Mouse (Mus musculus) adrenal gland, postnatal 14 days (tissue): Measurements from ENCODE around the gene Pex11b. TPM values are rescaled to one million over a fixed set of nuclear protein-coding genes. Genes with fewer than 3 reads are reported as not detected.
"Not testable (repeated sequence)": the region's sequence is repeated elsewhere in the genome, so short reads cannot be mapped to it uniquely, and the experiment has no call there.

Source experiments
- DNase-seq: peaks from one replicate; pipeline ENCODE4 v3.0.0; 2021; ENCODE audit warnings: mixed read lengths
- total RNA-seq: library from RNA; stranded (reverse); gene quantifications from 2 replicates; pipeline ENCODE4 v1.2.3, GENCODE M21; 2021

The Pex11b gene
- total RNA-seq, 1 experiment from 2014 or later: 43.6 TPM

- no peak for DNase-seq
Measured at GRCm38 (mm10) chr3:96674442-96674841, 39.3 kb downstream of the Pex11b start.

DNA sequence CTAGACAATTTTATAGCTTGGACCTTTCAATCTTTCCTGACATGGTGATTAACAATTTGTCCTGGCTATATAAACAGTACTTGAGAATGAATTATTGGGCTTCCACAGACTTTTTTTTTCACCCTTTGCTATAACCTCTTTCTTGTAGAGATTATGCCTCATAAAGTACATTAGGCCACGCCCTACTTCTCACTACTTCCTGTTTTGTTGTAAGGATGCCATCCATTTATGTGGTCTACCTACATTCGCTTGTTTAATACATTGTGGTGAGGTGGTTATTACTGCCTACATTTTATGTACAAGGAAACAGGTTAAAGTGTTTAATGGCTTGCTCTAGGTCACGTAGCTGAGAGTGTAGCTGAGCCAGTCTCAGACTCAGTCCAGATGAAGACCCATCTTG lies 40.0 kb downstream of the Pex11b start:
- DNase-seq: no peak

- DNase-seq: no peak
Measured at GRCm38 (mm10) chr3:96675690-96676089, 40.5 kb downstream of the Pex11b start.

GRCm38 (mm10) chr3:96678456-96678855 lies 43.3 kb downstream of the Pex11b start:
- no peak for DNase-seq

DNA sequence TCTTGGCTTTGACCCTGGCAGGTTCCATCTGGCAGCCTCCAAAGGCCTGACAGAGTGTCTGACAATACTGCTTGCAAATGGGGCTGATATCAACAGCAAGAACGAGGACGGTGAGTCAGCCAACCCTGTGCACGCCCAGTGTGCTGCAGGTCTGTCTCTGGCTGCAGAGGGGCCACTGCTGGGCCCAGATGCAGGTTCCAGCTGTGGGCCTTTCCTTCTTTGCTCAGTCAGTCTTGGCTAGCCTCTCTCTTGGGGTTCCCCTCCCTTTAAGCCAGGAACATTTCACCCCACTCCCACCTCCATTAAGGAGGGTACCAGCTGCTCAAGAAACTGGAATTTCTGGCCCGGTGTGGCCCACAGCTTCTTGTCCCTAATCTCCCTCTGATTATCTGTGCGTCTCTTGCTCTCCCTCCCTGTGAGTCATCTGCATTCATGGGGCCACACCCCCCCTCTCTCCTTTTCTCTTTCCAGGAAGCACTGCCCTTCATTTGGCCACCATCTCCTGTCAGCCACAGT lies 44.0 kb downstream of the Pex11b start:
- DNase-seq: peak; percentile 76

- DNase-seq: no peak
Measured at GRCm38 (mm10) chr3:96680269-96680956, 45.2 kb downstream of the Pex11b start.

DNA sequence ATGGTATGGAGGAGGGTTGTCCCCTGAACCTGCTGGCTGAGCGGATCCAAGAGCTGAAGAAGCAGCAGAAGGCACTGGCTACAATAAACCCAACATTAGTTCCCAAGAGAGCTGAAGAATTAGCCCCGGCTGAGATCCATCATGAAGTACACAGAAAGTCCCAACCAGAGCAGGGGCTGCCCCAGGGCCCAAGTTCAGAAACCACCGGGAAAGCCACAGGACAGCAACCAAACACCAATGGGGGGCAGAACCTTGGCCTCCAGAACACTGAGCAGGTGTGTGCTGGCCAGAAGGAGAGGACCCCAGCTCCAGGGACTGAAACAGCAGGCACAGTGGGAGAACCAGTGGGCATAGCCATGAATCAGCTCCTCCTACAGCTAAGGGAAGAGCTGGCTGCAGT lies 48.3 kb downstream of the Pex11b start:
- no peak for DNase-seq

DNA sequence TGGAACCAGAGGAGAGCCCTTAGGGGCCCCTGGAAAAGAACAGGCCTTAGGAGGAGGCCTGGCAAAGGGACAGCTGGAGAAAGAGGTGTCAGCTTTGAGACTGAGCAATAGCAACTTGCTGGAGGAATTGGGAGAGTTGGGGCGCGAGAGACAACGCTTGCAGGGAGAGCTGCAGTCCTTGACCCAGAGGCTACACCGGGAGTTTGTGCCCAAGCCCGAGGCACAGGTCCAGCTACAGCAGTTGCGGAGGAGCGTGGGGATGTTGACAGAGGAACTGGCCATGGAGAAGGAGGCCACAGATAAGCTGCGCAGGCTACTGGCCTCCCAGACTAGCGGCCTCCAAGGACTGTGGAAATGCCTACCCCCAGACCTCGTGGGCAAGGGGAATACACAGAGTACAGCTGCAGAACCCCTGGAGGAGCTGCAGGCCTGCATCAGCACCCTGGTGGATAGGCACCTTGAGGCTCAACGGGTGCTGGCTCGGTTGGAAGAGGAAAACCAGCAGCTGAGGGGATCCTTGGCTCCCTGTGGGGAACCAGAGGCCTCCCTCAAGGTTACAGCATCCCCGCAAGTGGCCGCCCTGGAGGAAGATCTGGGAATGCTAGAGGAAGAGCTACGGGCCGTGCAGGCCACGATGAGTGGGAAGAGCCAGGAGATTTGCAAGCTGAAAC lies 49.1 kb downstream of the Pex11b start:
- DNase-seq: peak; percentile 62

- DNase-seq: peak; percentile 24
Measured at GRCm38 (mm10) chr3:96684822-96685156, 49.6 kb downstream of the Pex11b start.

DNA sequence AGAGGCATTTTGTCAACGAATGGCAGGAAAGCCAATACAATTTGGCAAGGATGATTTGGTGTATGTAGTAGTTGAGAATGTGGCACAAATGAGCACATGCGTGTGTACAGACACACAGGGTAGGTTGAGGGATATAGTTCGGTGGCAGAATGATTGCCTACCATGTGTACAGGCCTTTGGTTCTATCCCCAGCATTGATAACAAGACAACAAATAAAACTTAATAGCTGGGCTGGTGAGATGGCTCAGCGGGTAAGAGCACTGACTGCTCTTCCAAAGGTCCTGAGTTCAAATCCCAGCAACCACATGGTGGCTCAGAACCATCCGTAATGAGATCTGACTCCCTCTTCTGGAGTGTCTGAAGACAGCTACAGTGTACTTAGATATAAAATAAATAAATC lies 50.9 kb downstream of the Pex11b start:
- not testable (repeated sequence) for DNase-seq

DNA sequence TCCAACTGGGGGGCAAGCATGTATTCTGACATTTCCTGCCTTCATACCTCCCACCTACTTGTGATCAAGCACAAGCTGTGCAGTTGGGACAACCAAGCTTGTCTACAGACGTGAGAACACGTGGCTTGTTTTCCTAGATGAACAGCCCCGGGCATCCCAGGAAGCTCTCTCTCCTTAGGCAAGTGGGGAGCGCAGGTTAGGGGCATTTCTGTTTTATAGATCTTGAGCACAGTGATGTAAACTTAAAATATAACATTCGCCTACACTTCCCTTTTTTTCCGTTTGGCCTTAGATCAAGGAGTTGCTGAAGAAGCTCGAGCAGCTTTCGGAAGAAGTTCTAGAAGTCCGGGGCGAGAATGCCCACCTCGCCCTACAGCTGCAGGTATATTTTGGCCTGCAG lies 53.7 kb downstream of the Pex11b start:
- DNase-seq: no peak

DNA sequence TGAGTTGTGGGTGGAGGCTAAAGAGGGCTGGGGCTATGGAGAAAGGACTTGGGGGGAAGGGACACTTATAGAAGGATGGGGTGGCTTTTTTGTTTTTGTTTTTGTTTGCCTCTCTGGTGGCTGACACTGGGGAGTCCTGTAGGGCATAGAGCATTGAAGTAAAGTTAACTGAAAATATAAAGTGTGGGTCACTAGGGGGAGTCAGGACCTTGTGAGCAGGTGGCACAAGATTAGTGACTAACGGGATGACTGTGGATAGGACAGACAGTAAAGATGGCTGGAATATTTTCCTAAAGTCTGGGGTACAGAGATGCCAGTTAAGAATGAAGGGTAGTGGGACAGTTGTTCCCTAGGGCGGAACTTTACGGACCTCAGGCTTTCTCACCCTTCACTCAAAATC lies 55.1 kb downstream of the Pex11b start:
- DNase-seq: no peak

DNA sequence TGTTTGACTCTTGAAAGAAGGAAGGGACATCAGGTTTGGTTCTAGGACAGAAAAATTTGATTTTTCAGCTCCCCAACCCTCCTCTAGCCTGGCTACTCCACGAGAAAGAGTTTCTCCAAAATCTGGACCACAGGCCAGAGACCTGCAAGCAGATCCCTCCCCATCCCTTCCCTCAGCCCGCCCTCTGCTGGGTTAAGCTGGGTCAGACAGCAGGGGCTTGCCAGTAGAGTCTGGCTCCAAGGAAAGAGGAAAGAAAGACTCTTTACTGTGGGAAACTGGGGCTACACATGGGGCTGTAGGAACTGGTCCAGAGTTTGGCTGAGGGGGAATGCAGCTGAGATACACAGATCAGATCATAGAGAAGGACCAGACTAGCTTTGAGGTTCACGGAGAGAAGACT lies 57.3 kb downstream of the Pex11b start:
- DNase-seq: peak; percentile 42

- DNase-seq: no peak
Measured at GRCm38 (mm10) chr3:96693579-96693978, 58.4 kb downstream of the Pex11b start.

Other genes with a start within 250 kb of the Pex11b start
- gene BC107364, start 183.1 kb upstream of the Pex11b start, total RNA-seq: not detected in 2 replicates
- gene Hfe2, start 110.2 kb upstream of the Pex11b start, total RNA-seq: 6.9 TPM in 1 of 2 replicates, not detected in the other
- 479 and 772 TPM in 2 replicates for gene Txnip, start 77.4 kb upstream of the Pex11b start, total RNA-seq
- not detected in 2 replicates for gene Gm16253, start 58.4 kb upstream of the Pex11b start, total RNA-seq
- 35.0 and 36.1 TPM in 2 replicates for gene Polr3gl, start 41.2 kb upstream of the Pex11b start, total RNA-seq
- 0.49 and 0.70 TPM in 2 replicates for gene Ankrd34a, start 38.7 kb upstream of the Pex11b start, total RNA-seq
- gene Lix1l, start 34.2 kb upstream of the Pex11b start, total RNA-seq: 29.1 and 29.6 TPM in 2 replicates
- 95.0 and 98.6 TPM in 2 replicates for gene Rbm8a, start 5.4 kb upstream of the Pex11b start, total RNA-seq
- 0.19 and 0.34 TPM in 2 replicates for gene Gm42957, start 98 bp downstream of the Pex11b start, total RNA-seq
- 1.6 and 2.6 TPM in 2 replicates for gene Itga10, start 10.2 kb downstream of the Pex11b start, total RNA-seq
- 1.7 and 2.9 TPM in 2 replicates for gene Ankrd35, start 34.8 kb downstream of the Pex11b start, total RNA-seq
- gene Pias3, start 61.0 kb downstream of the Pex11b start, total RNA-seq: 21.3 and 31.9 TPM in 2 replicates
- 3.6 and 4.1 TPM in 2 replicates for gene Nudt17, start 73.2 kb downstream of the Pex11b start, total RNA-seq
- 26.4 and 33.4 TPM in 2 replicates for gene Polr3c, start 92.3 kb downstream of the Pex11b start, total RNA-seq
- 33.5 and 34.2 TPM in 2 replicates for gene Rnf115, start 92.3 kb downstream of the Pex11b start, total RNA-seq
- 0.26 and 4.2 TPM in 2 replicates for gene Pdzk1, start 193.9 kb downstream of the Pex11b start, total RNA-seq
- not detected in 2 replicates for gene Cd160, start 194.0 kb downstream of the Pex11b start, total RNA-seq